Mouse (Mus musculus) B cell, adult 2 months (primary cell): ENCODE measurements around the gene Ddah1.

Experiments used
- DNase-seq, 2 experiments: peaks; one replicate each; pipeline ENCODE4 v3.0.0; 2022

Ddah1 gene

DNA sequence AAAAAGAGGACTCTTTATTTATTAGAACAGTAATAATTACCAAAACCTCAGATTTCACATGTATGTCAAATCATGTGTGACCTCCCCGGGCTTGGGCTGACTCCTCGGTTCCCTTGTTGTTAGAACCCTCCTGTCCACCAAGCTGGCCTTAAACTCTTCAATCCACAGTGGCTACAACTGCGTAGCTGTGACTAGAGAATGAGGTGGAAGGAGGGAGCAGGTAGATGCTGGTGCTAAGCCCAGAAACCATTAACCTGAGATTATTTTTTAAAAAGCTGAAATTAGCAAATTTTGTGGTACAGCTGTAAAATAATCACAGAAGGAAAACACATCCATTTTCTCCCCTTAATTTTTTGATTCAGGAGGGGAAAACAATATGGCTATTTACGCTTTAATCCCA is 10.0 kb downstream of the Ddah1 start:
- DNase-seq = no peak

DNA sequence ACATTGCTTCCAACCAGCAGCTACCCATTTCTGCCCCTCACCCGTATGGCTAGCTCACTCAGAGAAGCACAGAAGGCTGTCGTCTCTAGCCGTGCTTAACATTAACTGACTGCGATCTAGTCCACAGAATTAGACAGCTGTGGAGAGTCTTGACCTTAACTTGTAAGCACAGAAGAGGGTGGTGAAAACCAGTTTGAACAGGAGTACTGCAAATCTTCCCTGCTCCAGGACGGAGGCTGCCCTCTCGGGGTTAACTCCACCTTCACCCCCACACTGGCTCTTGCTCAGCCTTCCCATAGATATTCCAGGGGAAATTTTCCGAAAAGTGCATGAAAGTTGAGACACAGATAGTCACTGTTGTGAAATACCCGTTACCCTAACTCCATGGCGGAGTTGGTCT is 14.9 kb downstream of the Ddah1 start:
- DNase-seq = no peak

DNA sequence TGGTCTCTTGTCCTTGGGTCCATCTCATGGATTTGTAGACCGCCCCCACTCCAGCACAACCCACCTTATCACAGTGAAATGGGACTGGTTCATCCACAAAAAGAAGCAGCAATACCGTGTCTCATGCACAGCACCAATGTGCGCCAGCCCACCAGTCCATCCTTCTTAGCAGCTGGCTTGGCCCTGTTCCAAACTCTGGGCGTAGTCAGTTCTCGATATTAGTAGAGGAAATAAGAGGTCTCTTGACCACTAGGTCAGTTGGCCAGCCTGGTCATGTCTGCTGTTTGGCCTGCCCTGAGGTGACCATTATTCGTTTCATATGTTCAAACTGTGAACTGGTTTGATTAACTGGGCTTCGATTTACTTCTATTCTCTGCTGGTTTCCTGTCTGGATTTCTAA is 15.9 kb downstream of the Ddah1 start:
- no peak for DNase-seq

DNA sequence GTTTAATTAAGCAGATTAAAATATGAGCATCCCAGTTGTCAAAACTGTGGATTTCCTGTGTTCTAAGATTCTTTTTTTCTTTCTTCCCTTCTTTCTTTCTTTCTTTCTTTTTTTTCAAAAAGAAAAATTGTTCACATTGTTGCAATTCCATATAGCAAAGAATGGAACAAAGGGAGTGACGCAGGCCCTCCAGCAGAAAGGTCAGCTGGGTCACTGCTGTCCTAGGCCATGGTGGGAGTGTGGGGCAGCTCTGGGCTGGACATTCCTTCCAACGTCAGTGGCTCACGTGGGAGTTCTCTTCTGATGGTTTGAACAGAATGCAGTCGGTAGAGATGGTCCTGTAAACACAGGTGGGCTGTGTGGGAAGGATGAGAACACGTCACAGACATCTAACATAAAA is 16.8 kb downstream of the Ddah1 start:
- no peak for DNase-seq

DNA sequence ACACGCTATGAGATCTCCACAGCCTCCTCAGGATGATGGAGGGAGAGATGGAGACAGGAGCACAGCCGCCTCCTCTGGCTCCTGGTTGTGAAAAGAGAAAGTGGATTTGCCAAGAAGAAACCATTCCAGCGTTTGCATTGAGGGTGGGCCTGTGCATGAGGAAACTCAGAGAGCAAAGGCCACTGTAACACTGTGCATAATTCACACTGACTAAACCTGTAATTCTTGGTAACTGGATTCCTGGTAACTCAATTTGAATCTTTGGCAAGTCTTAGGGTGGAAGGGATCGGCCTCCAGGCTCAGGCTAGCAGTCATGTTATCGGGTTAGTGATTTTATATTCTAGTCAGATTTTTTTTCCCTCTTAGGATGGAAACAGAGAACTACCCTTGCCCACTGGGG is 17.4 kb downstream of the Ddah1 start:
- DNase-seq = no peak

DNA sequence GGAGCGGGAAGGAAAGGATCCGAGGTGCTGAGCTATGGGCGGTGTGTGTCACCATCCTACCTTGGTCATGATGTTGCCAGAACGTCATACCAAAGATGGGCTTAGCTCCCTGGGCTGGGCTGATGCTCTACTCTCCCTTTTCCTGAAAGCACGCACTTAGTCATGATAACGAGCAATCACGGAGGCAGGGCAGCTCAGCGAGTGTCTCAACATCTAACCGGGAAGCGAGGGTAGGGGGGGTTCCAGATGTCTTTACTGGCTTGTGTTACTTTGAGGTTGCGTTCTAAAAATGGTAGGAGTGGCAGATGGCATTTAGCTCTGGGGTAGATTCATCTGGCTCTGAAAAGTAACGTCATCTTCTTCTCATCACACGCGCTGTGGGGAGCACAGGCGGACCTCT is 18.5 kb downstream of the Ddah1 start:
- no peak for DNase-seq

DNA sequence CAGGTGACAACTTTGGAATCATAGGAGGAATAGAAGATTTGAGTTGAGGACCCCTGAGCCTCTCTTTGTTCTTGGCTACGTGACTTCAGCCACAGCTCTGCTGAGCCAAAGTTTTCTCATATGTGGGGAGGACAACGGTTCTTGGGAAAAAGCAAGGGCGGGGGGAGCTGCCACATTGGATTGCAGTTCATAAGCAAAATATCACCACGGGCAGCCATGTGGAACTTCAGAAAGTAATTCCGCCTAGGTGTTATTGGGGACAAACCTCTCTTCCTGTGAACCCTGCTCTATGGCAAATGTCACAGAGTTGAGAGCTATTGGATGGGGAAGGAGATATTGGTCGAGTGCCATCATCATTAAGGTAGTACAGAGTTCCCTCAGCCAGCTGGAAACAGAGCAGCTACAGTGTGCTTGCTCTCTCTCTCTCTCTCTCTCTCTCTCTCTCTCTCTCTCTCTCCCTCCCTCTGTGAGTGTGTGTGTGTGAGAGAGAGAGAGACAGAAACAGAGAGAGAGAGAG is 20.0 kb downstream of the Ddah1 start:
- no peak for DNase-seq

DNA sequence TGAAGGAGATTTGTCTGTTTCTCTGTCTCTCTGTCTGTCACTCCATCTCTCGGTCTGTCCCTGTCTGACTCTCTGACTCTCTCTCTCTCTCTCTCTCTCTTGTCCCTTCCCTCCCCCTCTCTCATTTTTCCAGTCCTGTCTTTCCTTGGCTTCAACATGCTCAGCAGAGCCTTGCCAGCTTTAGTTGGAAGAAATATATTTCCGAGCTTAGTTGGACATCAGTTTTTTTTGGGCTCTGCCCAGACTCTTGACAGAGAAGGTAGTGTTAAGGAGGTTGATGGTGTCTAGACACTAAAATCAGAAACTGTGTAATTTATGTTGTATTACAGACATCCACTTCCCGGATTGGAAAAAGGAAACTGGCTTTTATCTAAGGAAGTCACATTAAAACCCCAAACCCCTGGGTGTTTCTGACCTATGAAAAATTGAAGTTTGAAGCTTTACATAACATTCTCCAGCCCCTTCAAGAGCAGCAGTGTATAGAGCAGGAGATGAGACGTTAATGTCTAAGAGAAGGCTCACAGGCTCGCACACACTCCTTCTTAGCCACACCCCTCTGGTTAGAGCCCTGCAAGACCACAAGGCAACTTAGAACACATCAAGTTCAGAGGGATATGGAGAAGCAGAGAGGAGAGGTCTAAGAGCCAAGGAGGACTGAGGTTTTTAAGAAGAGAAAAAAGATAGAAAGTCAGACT is 21.0 kb downstream of the Ddah1 start:
- no peak for DNase-seq

DNA sequence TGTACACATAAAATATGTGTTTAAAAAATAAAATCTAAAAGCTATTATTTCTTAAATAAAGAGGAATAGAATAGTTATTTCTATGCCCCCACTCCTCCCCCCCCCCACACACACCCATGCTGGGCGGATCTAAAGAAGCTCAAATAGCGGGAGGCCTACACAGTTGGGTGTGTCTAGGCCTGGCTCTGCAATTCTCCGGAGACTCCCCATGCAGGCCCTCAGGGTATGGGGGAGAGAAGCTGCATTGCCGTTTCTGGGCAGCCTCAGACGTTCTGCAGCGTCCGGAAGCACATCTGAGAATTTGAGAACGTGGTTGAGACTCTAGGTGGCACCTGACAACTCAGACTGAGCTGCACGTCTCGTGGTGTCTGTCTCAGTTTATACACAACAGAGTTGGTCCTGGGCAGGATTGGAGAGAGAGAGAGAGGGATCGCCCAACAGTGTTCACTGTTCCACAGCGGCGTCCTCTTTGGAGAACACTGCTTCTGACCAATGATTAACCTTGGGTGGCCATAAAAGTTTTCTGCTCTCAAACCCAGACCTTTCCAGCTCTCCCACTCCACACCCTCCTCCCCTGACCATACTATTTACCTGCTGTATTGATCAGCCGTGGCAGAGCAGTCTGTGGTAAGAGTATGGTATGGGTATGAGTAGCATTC is 22.4 kb downstream of the Ddah1 start:
- DNase-seq = no peak

DNA sequence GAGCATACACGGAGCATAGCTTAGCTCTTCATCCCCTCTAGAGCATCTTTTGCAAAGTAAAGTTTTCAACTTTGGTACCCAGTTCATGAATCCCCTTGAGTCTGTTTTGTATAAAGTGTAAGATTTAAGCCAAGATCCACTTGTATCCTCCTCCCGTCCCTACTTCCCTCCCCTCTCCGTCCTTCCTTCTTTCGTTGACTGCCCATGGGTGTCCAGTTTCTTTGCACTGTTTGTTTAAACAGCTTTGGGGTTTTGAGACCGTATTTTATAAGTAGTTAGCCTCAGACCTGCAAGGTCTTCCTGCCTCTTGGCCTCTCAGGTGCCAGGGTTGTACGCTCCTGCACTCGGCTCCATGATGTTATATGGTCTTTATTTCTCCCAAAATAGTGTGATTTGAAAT is 26.8 kb downstream of the Ddah1 start:
- no peak for DNase-seq

DNA sequence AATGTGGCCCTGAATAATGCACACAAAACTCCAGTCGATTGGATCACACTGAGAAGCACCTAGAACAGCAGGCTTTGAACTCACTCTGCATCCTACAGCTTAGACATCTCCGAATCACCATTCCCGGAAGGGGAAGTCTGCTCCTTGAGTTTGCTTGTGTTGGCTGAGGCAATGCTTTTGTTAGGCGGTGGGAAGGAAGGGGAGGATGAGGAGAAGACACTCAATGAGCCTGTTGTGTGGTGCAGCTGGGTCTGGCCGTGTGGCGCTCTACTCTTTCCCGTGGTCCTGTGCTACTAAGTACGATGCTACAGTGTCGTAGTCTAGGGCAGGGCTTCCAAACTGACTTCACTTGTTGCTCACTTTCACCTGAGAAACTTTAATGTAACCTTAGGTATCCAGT is 28.8 kb downstream of the Ddah1 start:
- DNase-seq = no peak

DNA sequence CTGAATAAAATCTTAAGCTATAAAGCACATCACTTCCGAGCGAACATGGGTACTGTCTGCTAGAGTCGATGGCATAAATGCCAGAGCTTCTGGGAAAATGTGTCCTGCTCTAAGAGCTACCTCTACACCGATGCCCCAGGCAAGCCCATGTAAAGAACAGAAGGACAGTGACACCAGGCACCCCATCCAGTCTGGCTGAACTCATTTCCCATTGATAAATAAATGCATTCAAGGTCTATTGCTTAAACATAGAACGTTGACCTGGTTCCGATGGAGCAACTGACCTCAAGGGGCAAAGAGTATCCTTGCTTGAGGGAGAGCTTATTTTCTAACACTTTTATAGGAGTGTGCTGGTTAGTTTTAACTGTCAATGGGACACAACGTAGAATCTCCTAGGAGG is 30.6 kb downstream of the Ddah1 start:
- no peak for DNase-seq

DNA sequence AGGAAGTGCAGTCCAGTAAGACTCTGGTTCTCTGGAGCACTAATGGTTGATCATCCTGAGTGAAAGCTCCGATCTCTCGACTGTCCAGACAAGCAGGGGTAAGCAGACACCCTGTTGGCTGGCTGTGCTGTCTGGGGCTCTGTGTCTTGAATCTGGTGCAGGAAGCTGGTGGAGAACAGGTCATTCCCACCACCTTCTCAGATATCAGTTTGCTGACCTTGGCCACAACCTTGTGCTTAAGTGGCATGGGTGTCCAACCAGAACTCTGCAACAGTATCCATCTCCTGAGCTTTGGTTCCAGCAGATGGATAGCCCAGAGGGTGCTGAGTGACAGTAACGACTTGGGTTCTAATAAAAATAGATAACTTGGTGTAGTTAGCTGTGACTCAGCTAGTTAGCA is 31.8 kb downstream of the Ddah1 start:
- DNase-seq = no peak

DNA sequence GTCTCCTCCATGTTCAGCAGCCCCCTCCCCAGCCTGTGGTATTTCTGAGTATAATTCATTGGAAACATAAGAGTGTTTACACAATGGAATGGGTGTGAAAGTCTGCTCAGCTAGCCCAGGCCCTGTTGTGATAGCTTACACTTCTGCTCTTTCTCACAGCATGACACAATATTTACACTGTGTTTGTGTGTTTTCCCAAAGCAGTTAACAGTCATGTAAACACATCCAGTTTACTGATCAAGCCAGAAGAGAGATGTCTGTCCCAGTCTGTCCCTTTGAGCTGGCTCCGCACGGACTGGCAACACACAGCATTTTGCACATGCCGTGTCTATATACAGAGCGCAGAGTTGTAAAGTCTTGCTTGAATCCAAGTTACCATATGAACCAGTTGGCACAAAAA is 32.2 kb downstream of the Ddah1 start:
- no peak for DNase-seq

DNA sequence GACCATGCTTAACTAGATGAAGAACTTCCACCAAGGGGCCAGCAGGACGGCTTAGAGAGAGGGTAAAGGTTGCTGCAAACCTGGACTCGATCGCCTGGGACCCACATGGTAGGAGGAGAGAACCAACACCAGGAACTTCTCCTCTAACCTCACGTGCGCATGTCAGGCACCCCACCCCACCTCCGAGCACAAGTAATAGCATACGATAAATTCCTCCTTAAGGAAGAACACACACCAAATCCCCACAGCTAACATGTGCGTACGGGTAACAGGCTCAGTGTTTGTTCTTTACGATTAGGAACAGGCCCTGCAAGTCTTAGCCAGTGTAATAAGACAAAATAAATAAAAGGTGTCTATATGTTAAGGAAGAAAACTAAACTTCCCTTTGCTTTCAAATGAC is 35.9 kb downstream of the Ddah1 start:
- DNase-seq = no peak

DNA sequence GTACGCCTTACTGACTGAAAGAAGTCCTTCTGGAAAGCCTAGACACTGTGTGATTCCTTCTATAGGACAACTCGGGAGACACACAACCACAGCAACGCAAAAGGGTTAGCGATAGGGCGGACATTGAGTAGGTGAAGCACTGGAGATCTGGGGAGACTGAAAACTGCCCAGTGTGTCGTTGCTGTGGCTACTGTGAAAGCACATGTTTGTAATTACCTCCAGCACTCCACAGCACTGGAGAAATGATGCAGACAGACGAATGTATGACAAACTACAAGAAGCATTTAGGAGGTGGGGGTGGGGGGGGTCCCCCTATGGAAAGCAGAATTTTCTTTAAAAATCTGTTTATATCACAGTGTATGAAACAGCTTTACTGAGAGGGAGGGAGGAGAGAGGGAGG is 37.4 kb downstream of the Ddah1 start:
- DNase-seq = no peak

DNA sequence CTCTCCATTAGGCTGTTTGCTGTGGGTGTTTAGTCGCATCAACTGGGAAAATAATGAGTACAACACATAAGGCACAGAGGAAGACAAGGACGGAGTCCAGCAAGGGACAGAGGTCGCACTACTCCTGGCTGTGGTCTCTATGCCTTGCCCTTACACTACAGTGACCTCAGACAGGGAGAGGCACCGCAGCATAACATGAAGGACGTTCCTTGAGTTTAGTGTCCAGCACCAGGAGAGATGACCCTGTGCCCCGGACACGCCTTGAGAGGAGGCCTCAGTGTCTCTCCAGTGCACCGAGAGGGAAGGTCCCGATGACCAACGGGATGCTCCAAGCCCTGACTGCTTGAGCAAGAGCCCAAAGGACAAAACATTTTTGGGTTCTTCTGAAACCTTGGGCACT is 39.6 kb downstream of the Ddah1 start:
- no peak for DNase-seq

DNA sequence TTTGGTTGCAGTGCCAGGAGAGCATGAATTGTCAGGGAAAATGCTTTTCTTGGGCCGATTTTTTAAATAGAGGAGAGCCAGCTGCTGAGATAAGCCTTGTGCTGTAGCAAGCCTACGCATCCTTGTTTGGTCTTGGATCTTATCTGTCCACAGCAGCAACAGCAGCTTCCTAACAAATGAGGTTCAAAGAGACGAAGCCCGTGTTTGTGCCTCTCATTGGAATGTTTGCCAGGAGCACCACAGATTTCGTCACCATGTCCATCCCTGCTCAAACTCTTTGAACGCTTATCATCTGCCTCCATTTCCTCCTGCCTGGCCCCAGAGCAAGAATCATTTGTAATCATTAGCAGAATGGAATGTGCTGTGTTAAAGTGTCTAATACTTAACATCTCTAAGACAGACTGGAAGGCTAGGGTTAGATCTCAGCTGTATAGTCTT is 40.3 kb downstream of the Ddah1 start:
- no peak for DNase-seq

DNA sequence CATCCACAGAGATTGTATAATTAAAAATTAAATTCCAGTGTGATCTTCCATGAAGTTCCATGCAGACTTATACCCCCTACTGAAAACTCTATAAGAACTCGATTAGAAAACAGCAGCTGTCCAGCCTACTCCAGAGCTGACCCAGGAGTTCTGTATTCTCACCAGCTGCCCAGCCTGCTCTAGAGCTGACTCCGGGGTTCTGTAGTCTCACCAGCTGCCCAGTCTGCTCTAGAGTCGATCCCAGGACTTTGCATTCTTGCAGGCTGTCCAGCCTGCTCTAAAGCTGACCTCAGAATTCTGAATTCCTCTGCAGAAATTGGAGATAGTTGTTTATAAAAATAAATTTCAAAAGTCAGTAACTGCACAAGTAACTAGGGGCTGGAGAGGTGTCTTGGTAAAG is 40.9 kb downstream of the Ddah1 start:
- no peak for DNase-seq

DNA sequence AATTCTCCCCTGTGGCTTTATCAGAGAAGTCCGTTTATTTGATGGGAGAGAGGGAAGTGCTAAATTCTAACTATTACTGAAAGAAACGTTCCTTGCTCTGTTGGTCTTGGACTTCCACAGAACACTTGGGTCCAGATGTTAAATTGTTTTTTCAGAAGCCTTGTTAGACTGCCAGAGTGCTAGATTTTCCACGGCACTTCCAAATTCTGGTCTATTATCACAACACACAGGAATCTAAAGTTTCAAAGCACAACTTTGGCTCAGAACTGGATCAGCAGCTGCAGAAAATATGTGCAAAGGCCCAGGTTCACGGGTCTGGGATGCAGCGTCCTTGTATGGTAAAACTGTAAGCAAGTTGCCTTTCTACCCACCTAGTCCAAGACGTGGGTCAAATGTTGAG is 43.6 kb downstream of the Ddah1 start:
- no peak for DNase-seq

DNA sequence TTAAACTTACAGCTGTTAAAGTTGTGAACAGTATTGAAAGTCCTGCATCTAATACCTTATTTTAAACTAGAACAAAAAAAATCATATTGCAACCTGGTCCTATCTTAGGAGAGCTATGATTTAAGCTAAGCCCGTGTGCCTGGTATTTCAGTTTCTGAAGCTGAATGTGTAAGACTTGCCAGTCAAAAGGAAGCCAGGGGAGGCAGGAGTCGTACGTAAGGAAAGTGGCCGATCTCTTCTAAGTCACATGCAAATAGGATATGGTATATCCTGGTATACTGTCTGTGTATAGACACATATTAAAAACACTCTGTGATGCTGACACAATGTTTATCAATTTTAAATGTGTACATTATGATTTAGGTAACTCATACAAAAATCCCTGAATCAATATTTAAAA is 47.4 kb downstream of the Ddah1 start:
- no peak for DNase-seq

DNA sequence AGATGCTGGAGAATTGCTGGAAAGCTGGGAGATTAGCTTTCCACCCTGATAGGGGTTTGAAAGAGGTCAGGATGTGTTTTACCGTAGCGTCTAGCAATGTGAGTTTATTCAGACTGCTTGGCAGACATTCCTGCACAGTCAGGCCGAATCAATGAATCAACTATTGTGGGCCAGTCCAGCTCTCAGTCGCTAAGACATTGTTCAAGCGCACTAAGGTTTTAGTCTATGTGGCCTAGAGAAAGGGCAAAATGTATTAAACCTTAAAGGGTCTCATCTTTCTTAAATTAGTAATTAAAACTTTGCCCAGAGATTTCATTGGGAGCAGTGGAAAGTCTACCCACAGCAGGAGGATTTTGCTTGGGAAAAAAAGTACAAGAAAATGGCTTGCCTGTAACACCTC is 48.0 kb downstream of the Ddah1 start:
- DNase-seq = no peak

DNA sequence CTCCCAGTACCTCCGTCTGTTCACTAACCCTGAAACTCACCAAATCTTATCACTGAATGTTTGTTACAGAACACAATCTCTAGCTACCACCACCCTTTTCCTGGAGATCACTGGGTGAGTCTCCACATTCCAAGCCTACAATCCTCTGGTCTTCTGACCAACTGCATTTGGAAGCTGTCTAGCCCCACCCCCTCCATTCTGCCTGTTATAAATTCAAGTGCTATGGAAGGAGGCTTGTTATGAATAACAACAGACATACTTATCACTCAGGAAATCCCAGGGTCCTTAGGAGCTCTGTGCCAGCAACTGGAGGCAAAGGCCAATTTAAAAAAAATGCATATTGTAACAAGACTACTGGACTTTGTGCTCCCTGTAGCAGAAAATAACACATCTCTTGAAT is 58.3 kb downstream of the Ddah1 start:
- DNase-seq = no peak

DNA sequence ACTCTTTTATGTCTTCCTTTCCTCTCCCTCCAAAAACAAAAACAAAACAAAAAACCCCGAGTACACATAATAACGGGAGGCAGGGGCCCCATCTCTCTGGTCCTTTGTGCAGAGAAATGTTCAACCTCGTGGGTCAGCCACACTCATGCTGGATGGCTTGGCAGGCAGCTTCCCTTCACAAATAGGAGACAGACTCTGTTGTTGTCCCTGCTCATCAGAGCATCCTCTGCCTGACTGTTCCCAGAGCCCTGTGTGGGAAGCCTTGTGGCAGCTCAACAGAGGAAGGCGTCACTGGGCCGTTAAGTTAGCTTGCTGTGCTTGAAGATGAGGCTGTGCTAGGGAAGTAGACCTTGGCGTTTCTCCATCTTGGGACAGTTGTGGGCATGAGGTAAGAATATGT is 58.8 kb downstream of the Ddah1 start:
- no peak for DNase-seq

DNA sequence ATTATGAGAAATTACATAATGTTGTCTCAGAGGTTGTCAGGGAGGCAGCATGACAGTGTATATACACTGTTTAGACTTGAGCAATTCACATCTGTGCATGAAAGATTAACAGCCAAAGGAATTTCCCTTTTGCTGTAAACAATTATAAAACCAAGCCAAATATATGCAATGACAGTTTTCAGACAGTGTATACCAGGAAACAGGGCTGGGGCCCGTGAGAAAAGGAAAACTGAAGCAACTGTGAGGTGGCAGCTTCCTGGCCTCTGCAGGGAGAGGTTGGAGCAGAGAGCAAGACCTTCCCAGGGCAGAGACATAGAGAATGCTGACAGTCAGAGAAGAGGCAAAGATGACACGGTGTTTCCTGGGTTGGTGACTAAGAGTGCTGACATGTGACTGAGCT is 62.0 kb downstream of the Ddah1 start:
- no peak for DNase-seq
